Mouse (Mus musculus) midbrain, embryonic 13.5 days (tissue): ENCODE data around the gene Engase. TPM values are rescaled to one million over a fixed set of nuclear protein-coding genes. Genes with fewer than 3 reads are reported as not detected.
A peak's percentile ranks its signal among the peaks of the same experiment; 100 is the strongest.

Experiments used
- ATAC-seq: fragments of 200-750 bp; cut with Nextera tagmentation; 2 replicates; pipeline ENCODE4 v1.8.0; 2017; ENCODE audit warnings: mild to moderate bottlenecking, moderate TSS enrichment, moderate library complexity
- H3K27ac ChIP-seq: fragments of 300-500 bp; sonication (generic); 2 replicates; pipeline ENCODE4 v1.5.1; 2015; ENCODE audit warnings: inconsistent platforms, mild to moderate bottlenecking, moderate library complexity
- H3K27me3 ChIP-seq: fragments of 300-500 bp; sonication (generic); 2 replicates; pipeline ENCODE4 v1.6.1; 2015; ENCODE audit warnings: mild to moderate bottlenecking, inconsistent platforms
- H3K36me3 ChIP-seq: fragments of 300-500 bp; sonication (generic); 2 replicates; pipeline ENCODE4 v1.6.1; 2015; ENCODE audit warnings: mild to moderate bottlenecking, inconsistent platforms
- H3K4me1 ChIP-seq: fragments of 300-500 bp; sonication (generic); replicated peaks from 2 replicates; pipeline ENCODE4 v1.6.1; 2015; ENCODE audit warnings: inconsistent platforms
- H3K4me2 ChIP-seq: fragments of 300-500 bp; sonication (generic); replicated peaks from 2 replicates; pipeline ENCODE4 v1.6.1; 2015; ENCODE audit warnings: moderate library complexity, mild to moderate bottlenecking, inconsistent platforms
- H3K4me3 ChIP-seq: fragments of 300-500 bp; sonication (generic); replicated peaks from 2 replicates; pipeline ENCODE4 v1.5.1; 2015; ENCODE audit warnings: mild to moderate bottlenecking, inconsistent platforms
- H3K9ac ChIP-seq: fragments of 300-500 bp; sonication (generic); replicated peaks from 2 replicates; pipeline ENCODE4 v1.6.1; 2015; ENCODE audit warnings: mild to moderate bottlenecking, inconsistent platforms
- H3K9me3 ChIP-seq: fragments of 300-500 bp; sonication (generic); 2 replicates; pipeline ENCODE4 v1.6.1; 2016; ENCODE audit warnings: mild to moderate bottlenecking, inconsistent platforms
- WGBS: fragments of 180-500 bp; shearing (Covaris S2); methylation state at CpG from one replicate; pipeline ENCODE4 v1.1.7; 2015; 5-methylcytosine and 5-hydroxymethylcytosine counted together
- polyA plus RNA-seq: library from polyadenylated mRNA; unstranded; fragments of >200 nt; fragmentation: Nextera tagmentation; extraction: Ambion mirVana; gene quantifications from 2 replicates; pipeline ENCODE4 v1.2.1, GENCODE M21; 2015

The Engase gene
- polyA plus RNA-seq, 1 experiment from 2014 or later = 6.3 TPM

- H3K9ac ChIP-seq = no peak overlapping the region
- H3K36me3 ChIP-seq = no peaks in the 10 kb centered on the region
- WGBS = 90% methylated on average over 12 of the region's 12 CpGs
- H3K27ac ChIP-seq = no peak overlapping the region
- ATAC-seq = no peak
- no peak overlapping the region for H3K4me2 ChIP-seq
- H3K27me3 ChIP-seq = peaks cover 7% of the 10 kb centered on the region; the same call in 1 of the 2 replicates
- peaks cover 43% of the 10 kb centered on the region for H3K4me1 ChIP-seq
- H3K4me3 ChIP-seq = no peak overlapping the region
- no peaks in the 10 kb centered on the region for H3K9me3 ChIP-seq
Measured at GRCm38 (mm10) chr11:118494001-118494737, 17.5 kb downstream of the Engase start.

- H3K4me2 ChIP-seq = no peak overlapping the region
- no peaks in the 10 kb centered on the region for H3K36me3 ChIP-seq
- 53% methylated on average over 5 of the region's 5 CpGs for WGBS
- no peak overlapping the region for H3K27ac ChIP-seq
- peaks cover 7% of the 10 kb centered on the region; the same call in 1 of the 2 replicates for H3K27me3 ChIP-seq
- 0 out of 2 replicates have a peak overlapping the region, but pooled peaks have one; percentile 14 for H3K9ac ChIP-seq
- H3K4me3 ChIP-seq = no peak overlapping the region
- no peaks in the 10 kb centered on the region for H3K9me3 ChIP-seq
- peaks cover 34% of the 10 kb centered on the region for H3K4me1 ChIP-seq
- ATAC-seq = no peak
Measured at GRCm38 (mm10) chr11:118495065-118495464, 18.4 kb downstream of the Engase start.

- H3K27ac ChIP-seq = no peak overlapping the region
- no peaks in the 10 kb centered on the region for H3K36me3 ChIP-seq
- H3K4me2 ChIP-seq = no peak overlapping the region
- WGBS = 59% methylated on average over 20 of the region's 20 CpGs
- no peak overlapping the region for H3K4me3 ChIP-seq
- 0 out of 2 replicates have a peak overlapping the region, but pooled peaks have one; percentile 14 for H3K9ac ChIP-seq
- H3K4me1 ChIP-seq = peaks cover 24% of the 10 kb centered on the region
- ATAC-seq = no peak
- H3K27me3 ChIP-seq = peaks cover 3% of the 10 kb centered on the region; the same call in 1 of the 2 replicates
- no peaks in the 10 kb centered on the region for H3K9me3 ChIP-seq
Measured at GRCm38 (mm10) chr11:118496066-118496689, 19.5 kb downstream of the Engase start.

GRCm38 (mm10) chr11:118502990-118503389 is 26.4 kb downstream of the Engase start:
- H3K9me3 ChIP-seq = no peaks in the 10 kb centered on the region
- no peak for ATAC-seq
- peaks cover 21% of the 10 kb centered on the region for H3K27me3 ChIP-seq
- WGBS = 61% methylated on average over 6 of the region's 6 CpGs
- no peak overlapping the region for H3K4me3 ChIP-seq
- no peaks in the 10 kb centered on the region for H3K36me3 ChIP-seq
- 0 out of 2 replicates have a peak overlapping the region, but pooled peaks have one; percentile 5 for H3K4me2 ChIP-seq
- H3K27ac ChIP-seq = no peak overlapping the region
- peaks cover 16% of the 10 kb centered on the region for H3K4me1 ChIP-seq
- no peak overlapping the region for H3K9ac ChIP-seq

- H3K36me3 ChIP-seq = no peaks in the 10 kb centered on the region
- H3K4me2 ChIP-seq = 0 out of 2 replicates have a peak overlapping the region, but pooled peaks have one; percentile 5
- WGBS = 33% methylated on average over 34 of the region's 34 CpGs
- H3K4me3 ChIP-seq = no peak overlapping the region
- ATAC-seq = no peak
- H3K9ac ChIP-seq = no peak overlapping the region
- H3K4me1 ChIP-seq = peaks cover 20% of the 10 kb centered on the region
- H3K27ac ChIP-seq = no peak overlapping the region
- peaks cover 21% of the 10 kb centered on the region for H3K27me3 ChIP-seq
- H3K9me3 ChIP-seq = no peaks in the 10 kb centered on the region
Measured at GRCm38 (mm10) chr11:118503418-118504179, 27.0 kb downstream of the Engase start.

GRCm38 (mm10) chr11:118504180-118504454 is 27.5 kb downstream of the Engase start:
- H3K9me3 ChIP-seq = no peaks in the 10 kb centered on the region
- H3K4me1 ChIP-seq = peaks cover 22% of the 10 kb centered on the region
- WGBS = 70% methylated on average over 5 of the region's 5 CpGs
- no peak for ATAC-seq
- peaks cover 21% of the 10 kb centered on the region for H3K27me3 ChIP-seq
- H3K27ac ChIP-seq = no peak overlapping the region
- no peak overlapping the region for H3K4me3 ChIP-seq
- no peak overlapping the region for H3K9ac ChIP-seq
- no peak overlapping the region for H3K4me2 ChIP-seq
- no peaks in the 10 kb centered on the region for H3K36me3 ChIP-seq

- no peak overlapping the region for H3K9ac ChIP-seq
- peaks cover 26% of the 10 kb centered on the region for H3K4me1 ChIP-seq
- WGBS = 97% methylated on average over 6 of the region's 6 CpGs
- H3K9me3 ChIP-seq = no peaks in the 10 kb centered on the region
- H3K36me3 ChIP-seq = no peaks in the 10 kb centered on the region
- no peak overlapping the region for H3K4me3 ChIP-seq
- ATAC-seq = no peak
- peaks cover 21% of the 10 kb centered on the region for H3K27me3 ChIP-seq
- H3K4me2 ChIP-seq = no peak overlapping the region
- no peak overlapping the region for H3K27ac ChIP-seq
Measured at GRCm38 (mm10) chr11:118507095-118507494, 30.5 kb downstream of the Engase start.

- no peaks in the 10 kb centered on the region for H3K9me3 ChIP-seq
- ATAC-seq = peak; percentile 46
- no peak overlapping the region for H3K27ac ChIP-seq
- 32% methylated on average over 5 of the region's 5 CpGs for WGBS
- H3K9ac ChIP-seq = no peak overlapping the region
- peaks cover 18% of the 10 kb centered on the region for H3K27me3 ChIP-seq
- peaks cover 34% of the 10 kb centered on the region for H3K4me1 ChIP-seq
- no peak overlapping the region for H3K4me2 ChIP-seq
- H3K4me3 ChIP-seq = no peak overlapping the region
- H3K36me3 ChIP-seq = no peaks in the 10 kb centered on the region
Measured at GRCm38 (mm10) chr11:118507904-118508303, 31.3 kb downstream of the Engase start.

GRCm38 (mm10) chr11:118508341-118508740 is 31.7 kb downstream of the Engase start:
- Histone ChIP-seq H3K4me3 (no peak overlapping the region), H3K27me3 (peaks cover 13% of the 10 kb centered on the region), H3K9ac (no peak overlapping the region), H3K36me3 (no peaks in the 10 kb centered on the region), H3K9me3 (no peaks in the 10 kb centered on the region), H3K4me1 (peaks cover 34% of the 10 kb centered on the region), H3K27ac (no peak overlapping the region), H3K4me2 (no peak overlapping the region)
- no peak; the same call in 1 of the 2 replicates for ATAC-seq
- WGBS = 81% methylated on average over 7 of the region's 7 CpGs

- no peak overlapping the region for H3K9ac ChIP-seq
- H3K9me3 ChIP-seq = no peaks in the 10 kb centered on the region
- no peaks in the 10 kb centered on the region for H3K36me3 ChIP-seq
- ATAC-seq = peak; percentile 40
- H3K27ac ChIP-seq = peak overlapping the region; percentile 6; the same call in 1 of the 2 replicates
- no peak overlapping the region for H3K4me3 ChIP-seq
- H3K4me1 ChIP-seq = peaks cover 42% of the 10 kb centered on the region
- H3K27me3 ChIP-seq = no peaks in the 10 kb centered on the region; the same call in 1 of the 2 replicates
- WGBS = 52% methylated on average over 6 of the region's 6 CpGs
- no peak overlapping the region for H3K4me2 ChIP-seq
Measured at GRCm38 (mm10) chr11:118511851-118512250, 35.2 kb downstream of the Engase start.

- no peaks in the 10 kb centered on the region for H3K9me3 ChIP-seq
- peak; percentile 61 for ATAC-seq
- WGBS = 45% methylated on average over 15 of the region's 15 CpGs
- 0 out of 2 replicates have a peak overlapping the region, but pooled peaks have one; percentile 1 for H3K9ac ChIP-seq
- H3K27me3 ChIP-seq = no peaks in the 10 kb centered on the region; the same call in 1 of the 2 replicates
- H3K36me3 ChIP-seq = no peaks in the 10 kb centered on the region
- H3K4me2 ChIP-seq = peak overlapping the region; percentile 11; the same call in 1 of the 2 replicates
- peaks cover 42% of the 10 kb centered on the region for H3K4me1 ChIP-seq
- H3K4me3 ChIP-seq = no peak overlapping the region
- H3K27ac ChIP-seq = peak overlapping the region; percentile 19
Measured at GRCm38 (mm10) chr11:118512257-118512910, 35.8 kb downstream of the Engase start.
